Mouse (Mus musculus) olfactory bulb, adult 2 months (tissue): ENCODE results near the gene Zbtb38. TPM values are rescaled to one million over a fixed set of nuclear protein-coding genes. Genes with fewer than 3 reads are reported as not detected.

Experiments used
- H3K27ac ChIP-seq: fragments of 200-500 bp; 2 replicates; pipeline ENCODE4 v1.5.1; 2012; ENCODE audit warnings: low read depth, low read length; ENCODE audit not compliant: insufficient read depth
- H3K4me1 ChIP-seq: fragments of 200-500 bp; 2 replicates; pipeline ENCODE4 v1.6.1; 2012; ENCODE audit warnings: low read length; ENCODE audit not compliant: control insufficient read depth, insufficient read depth
- H3K4me3 ChIP-seq: fragments of 200-500 bp; 2 replicates; pipeline ENCODE4 v1.5.1; 2012; ENCODE audit warnings: mild to moderate bottlenecking, low read depth, low read length, moderate library complexity; ENCODE audit not compliant: insufficient read depth
- CTCF ChIP-seq: fragments of 200-500 bp; IDR thresholded peaks from 2 replicates; pipeline ENCODE4 v1.5.1; 2012; ENCODE audit warnings: low read depth, mild to moderate bottlenecking, low read length, moderate library complexity; ENCODE audit not compliant: insufficient read depth
- POLR2A ChIP-seq: fragments of 200-500 bp; IDR thresholded peaks from 2 replicates; pipeline ENCODE4 v1.6.1; 2012; ENCODE audit warnings: mild to moderate bottlenecking, low read depth, low read length, moderate library complexity; ENCODE audit not compliant: insufficient read depth
- WGBS: fragments of 180-500 bp; shearing (Covaris S2); methylation state at CpG from one replicate; pipeline ENCODE4 v1.1.7; 2018; 5-methylcytosine and 5-hydroxymethylcytosine counted together
- polyA plus RNA-seq: library from polyadenylated mRNA; stranded (reverse); fragments of >200 nt; gene quantifications from 2 replicates; pipeline ENCODE4 v1.2.4, GENCODE M21; 2012; ENCODE audit warnings: low replicate concordance; ENCODE audit not compliant: missing spikeins, insufficient read depth, insufficient read length

The Zbtb38 gene
- polyA plus RNA-seq, 1 experiment = 74.3 TPM

DNA sequence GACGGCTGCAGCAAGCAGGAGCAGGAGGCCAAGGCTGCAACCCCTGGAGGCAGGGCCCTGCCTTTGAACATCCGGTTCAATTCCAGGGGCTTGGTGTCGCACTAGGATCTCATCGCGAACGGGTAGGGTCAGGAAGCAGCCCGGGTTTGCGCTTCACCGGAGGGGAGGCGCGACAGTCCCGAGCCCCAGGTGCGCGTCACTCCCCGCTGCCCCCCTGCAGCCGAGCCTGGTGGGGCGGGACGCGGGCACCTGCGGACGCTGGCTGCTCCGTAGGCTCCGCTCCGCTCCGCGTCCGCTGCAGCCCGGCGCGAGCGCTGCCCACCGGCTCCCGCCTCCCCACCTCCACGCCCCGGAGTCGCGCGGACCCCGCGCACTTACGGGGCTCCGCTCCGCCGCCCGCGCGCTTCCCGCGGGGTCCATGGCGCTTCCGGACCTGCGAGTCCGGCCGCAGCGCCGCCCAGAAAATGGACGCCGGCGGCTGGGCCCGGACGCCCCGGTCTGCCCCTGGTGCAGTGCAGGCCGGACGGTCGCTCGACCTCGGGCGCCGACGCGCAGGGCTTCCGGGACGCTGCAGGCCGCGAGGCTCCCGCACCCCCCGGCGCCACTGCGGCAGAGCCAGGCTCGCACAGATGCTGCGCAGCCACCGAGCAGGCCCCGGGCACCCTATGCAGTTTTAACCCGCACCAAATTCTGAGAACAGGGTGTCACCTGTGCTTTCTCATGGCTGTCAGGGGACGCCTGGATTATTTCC, 33.0 kb downstream of the Zbtb38 start:
- 1% methylated on average over 85 of the region's 85 CpGs for WGBS
- H3K27ac ChIP-seq = peak overlapping the region; percentile 93
- no peak for TF ChIP-seq CTCF
- TF ChIP-seq POLR2A = 0 out of 2 replicates have a peak, but pooled peaks have one; percentile 46
- peak overlapping the region; percentile 86 for H3K4me3 ChIP-seq
- peaks cover 16% of the 10 kb centered on the region for H3K4me1 ChIP-seq

DNA sequence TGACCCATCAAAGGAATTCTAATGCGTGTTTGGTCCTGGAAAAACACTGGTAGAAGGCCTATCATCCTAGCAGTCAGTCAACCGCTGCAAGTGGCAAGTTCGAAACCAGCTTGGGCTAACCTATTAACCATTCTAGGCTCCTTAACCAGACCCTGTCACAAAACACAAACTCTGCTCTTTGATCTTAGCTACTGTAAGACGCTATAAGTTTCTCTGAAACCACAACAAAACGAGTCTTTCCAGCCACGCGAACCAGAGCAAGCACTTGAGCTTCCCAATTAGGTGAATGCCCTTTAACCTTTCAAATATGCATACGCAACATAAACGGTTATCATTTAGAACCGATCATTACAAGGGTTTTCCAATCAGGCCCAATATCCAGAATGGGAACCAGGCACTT, 33.7 kb downstream of the Zbtb38 start:
- 56% methylated on average over 10 of the region's 10 CpGs for WGBS
- Histone ChIP-seq H3K4me1 (peaks cover 17% of the 10 kb centered on the region), H3K4me3 (peak overlapping the region; percentile 86), H3K27ac (peak overlapping the region; percentile 93)
- TF ChIP-seq CTCF (no peak), POLR2A (no peak)

DNA sequence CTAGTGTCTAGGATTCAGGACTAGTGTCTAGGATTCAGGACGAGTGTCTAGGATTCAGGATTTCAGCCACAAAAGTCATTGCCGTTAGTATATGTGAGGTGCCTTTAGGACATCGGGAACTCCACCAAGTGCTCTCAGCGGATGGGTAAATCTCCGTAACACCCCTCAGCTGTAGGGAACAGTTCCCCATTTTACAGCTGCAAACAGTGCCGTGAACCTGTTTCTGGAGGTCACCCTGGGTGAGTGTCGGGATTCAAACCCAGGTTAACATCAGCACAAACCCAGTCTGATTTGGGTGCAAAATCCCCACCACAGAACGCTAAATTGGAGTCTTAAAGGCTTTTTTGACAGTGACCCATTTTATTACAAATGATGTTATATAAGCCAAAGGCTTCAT, 34.2 kb downstream of the Zbtb38 start:
- H3K4me3 ChIP-seq = no peak overlapping the region
- TF ChIP-seq CTCF = no peak
- peaks cover 18% of the 10 kb centered on the region for H3K4me1 ChIP-seq
- H3K27ac ChIP-seq = no peak overlapping the region
- whole genome bisulfite sequencing = 84% methylated on average over 8 of the region's 8 CpGs

DNA sequence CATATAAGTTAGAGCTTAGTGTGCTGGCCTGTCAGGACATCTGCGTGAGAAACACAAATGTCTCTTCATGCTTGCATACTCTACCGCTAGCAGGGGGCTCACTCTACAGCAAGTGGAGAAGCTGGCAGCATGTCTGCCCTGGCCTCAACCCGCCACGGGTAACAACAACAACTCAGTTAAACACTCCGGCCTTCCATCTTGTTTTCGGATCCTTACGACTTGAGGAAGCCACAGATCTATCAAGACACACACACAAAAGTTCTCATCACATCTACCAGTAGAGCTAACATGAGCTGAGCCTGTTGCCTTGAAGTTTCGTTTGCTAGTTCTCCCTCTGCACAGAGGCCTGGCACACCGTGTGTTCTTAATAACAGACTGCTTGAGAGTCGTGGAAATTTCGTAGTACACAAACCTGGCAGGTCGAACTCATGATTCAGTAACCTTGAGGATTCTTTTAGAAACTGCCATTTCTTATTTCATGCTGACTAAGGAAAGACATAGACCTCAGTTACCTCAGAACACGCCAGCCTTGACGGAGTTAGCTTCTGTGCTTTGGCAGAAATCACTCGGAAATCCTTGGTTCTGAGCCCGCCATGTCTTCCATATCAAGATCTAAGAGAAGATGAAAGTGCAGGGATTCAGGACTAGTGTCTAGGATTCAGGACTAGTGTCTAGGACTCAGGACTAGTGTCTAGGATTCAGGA, 34.8 kb downstream of the Zbtb38 start:
- H3K27ac ChIP-seq = no peak overlapping the region
- 88% methylated on average over 16 of the region's 16 CpGs for WGBS
- peaks cover 20% of the 10 kb centered on the region for H3K4me1 ChIP-seq
- H3K4me3 ChIP-seq = no peak overlapping the region
- no peak for TF ChIP-seq CTCF
- no peak for TF ChIP-seq POLR2A

DNA sequence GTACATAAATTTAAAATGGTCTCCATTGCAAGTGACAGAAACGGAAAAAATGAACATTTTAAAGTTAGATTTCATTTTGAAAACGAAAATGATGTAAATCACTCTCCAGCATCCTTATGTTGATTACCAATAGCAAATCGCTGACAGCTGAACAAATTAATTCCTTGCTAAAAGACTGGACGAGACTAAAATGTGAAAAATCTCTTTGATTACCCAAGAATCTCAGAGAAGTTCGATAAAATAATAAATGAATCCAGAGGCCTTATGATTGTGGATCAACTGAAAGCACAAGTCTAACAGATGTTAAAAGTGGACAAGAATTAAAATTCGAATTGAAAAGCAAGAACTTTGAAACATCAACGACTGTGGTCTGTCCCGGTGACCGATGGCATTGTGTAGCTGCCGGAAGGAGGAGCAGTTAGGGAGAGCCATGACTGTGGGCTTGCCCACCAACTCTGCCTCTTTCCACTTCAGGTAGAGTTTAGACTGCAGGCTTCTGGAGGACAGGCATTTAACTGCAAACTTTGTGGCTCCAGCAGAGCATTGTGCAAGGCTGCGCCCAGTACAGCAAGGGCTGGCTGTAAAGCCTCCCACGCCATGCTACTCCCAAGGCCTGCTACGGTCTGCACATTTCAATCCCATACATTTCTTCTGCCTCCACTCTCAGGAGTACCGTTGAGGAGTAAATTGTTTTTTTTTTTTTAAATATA, 35.7 kb downstream of the Zbtb38 start:
- TF ChIP-seq POLR2A = no peak
- TF ChIP-seq CTCF = no peak
- WGBS = 89% methylated on average over 14 of the region's 14 CpGs
- Histone ChIP-seq H3K4me1 (peaks cover 26% of the 10 kb centered on the region), H3K27ac (no peak overlapping the region), H3K4me3 (no peak overlapping the region)

DNA sequence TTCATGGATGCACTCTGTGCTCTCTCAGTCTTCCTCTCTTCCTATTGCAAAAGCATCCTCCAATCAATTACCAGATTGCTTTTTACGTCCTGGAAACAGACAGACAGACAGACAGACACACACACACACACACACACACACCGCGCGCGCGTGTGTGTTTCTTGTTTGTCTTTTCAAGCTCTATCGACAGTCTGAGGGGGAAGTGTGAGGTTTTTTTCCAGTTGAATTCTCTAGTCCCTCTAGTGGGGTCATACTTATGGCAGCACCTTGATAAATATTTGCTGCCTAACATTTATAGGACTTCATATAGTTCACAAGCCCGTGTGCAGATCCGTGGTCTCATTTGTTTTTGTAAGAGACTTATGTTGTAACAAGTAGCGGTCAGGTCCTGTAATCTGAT, 36.5 kb downstream of the Zbtb38 start:
- H3K4me3 ChIP-seq = no peak overlapping the region
- TF ChIP-seq CTCF = no peak
- TF ChIP-seq POLR2A = no peak
- peaks cover 27% of the 10 kb centered on the region for H3K4me1 ChIP-seq
- 86% methylated on average over 10 of the region's 10 CpGs for WGBS
- H3K27ac ChIP-seq = no peak overlapping the region

DNA sequence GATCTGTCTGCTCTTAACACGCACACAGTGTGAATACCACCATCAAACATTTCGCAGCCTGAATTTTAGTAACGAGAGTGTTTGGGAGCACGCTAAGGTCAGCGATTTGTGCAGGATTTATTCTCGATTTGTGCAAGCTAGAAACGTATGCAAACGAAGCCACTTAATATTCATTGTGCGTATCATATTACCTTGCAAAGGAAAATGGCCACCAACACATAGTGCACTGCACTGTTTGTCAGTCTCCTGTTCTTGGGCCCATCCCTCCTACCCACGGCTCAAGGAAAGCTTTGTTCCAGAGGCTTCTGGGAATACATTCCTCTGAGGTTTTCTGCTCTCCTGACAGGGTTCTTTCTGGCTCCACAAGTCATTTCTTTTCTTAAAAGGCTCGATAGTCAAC, 37.5 kb downstream of the Zbtb38 start:
- Histone ChIP-seq H3K4me1 (peaks cover 29% of the 10 kb centered on the region), H3K27ac (no peak overlapping the region), H3K4me3 (no peak overlapping the region)
- 61% methylated on average over 11 of the region's 11 CpGs for WGBS
- TF ChIP-seq CTCF (no peak), POLR2A (no peak)

DNA sequence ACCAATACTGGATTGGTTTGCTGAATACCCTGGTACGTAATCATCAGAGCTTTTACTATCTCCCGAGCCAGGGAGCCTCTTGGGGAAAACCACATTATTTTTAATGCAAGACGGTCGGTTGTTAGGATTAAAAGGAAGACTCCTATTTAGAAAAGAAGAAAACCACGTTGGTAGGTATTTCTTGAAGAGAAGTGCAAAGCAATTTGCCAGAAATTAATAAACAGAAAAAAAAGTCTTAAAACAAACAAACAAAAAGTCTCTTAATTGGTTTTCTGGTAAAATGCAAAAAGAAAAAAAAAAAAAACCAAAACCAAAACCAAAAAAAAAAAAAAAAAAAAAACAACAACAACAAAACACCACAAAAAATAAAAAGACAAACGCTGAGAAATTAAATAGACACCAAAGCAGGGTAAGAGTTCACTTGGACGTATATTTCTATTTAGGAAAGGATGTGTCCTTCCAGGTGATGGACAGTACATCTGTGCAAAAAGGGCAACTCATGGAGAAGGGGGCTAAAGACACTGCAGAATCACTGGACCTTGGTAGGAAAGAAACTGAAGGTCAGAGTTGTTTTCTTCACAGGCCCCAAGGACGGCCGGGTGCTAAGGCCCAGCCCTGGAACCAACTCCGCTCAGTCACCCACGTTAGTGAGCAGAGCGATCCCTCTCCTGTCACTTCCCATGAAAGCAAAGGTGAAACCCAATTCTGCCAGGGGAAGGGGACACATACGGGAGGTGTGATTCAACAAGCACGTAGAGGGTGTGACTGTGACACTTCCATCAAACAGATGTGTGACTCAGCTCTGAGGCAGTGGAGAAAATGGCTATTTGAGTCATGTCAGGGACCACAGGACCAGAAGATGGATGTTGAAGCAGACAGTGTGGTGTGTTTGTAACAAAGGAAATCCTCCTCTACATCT, 38.9 kb downstream of the Zbtb38 start:
- H3K27ac ChIP-seq = peak overlapping the region; percentile 61
- WGBS = 53% methylated on average over 14 of the region's 14 CpGs
- TF ChIP-seq POLR2A (no peak), CTCF (no peak)
- H3K4me3 ChIP-seq = 0 out of 2 replicates have a peak overlapping the region, but pooled peaks have one; percentile 12
- H3K4me1 ChIP-seq = peaks cover 30% of the 10 kb centered on the region

DNA sequence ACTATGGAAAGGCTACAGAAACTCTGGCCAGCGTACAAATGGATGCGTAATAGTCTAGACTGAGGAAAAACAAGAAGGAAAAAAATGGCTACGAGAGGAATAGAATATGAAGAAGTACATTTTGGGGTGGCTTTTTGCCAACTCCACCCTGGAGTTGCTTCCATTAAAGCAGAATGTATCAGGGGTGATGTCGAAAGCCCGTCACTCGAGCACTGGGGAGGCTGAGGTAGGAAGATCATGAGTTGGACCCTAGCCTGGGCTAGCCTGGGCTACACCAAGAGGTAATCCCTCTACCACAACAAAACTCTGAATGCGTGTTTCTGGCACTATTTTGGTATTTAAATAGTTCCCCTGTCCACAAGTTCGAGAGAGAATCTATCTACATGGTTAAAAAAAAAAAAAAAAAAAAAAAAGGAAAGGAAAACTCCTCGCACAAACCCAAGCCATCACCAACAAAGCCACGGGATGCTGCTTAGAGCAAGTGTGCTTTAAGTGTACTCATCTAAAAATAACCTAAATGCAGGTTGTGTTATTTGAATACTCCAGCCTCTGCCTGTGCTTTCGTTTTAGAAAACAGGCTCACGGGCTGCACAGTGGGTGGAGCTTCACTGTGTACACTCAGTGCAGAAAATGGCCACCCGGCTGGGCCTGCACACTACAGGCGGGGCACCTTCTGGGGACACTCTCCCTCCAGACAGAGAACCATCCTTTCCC, 39.7 kb downstream of the Zbtb38 start:
- peak overlapping the region; percentile 61; the same call in 1 of the 2 replicates for H3K27ac ChIP-seq
- H3K4me1 ChIP-seq = peaks cover 30% of the 10 kb centered on the region
- WGBS = 50% methylated on average over 14 of the region's 14 CpGs
- no peak for TF ChIP-seq CTCF
- no peak for TF ChIP-seq POLR2A
- 0 out of 2 replicates have a peak overlapping the region, but pooled peaks have one; percentile 12 for H3K4me3 ChIP-seq
